Mouse (Mus musculus) lung, postnatal 0 days (tissue): Measurements from ENCODE around the gene Cybc1. TPM values are rescaled to one million over a fixed set of nuclear protein-coding genes. Genes with fewer than 3 reads are reported as not detected.

Source experiments
- ATAC-seq: fragments of 200-750 bp; cut with Nextera tagmentation; 2 replicates; pipeline ENCODE4 v1.8.0; 2017; ENCODE audit warnings: moderate library complexity
- DNase-seq: peaks from one replicate; pipeline ENCODE4 v3.0.0-alpha.2; 2016; ENCODE audit warnings: low spot score
- H3K27ac ChIP-seq: fragments of 300-500 bp; sonication (generic); 2 replicates; pipeline ENCODE4 v1.5.1; 2014; ENCODE audit warnings: antibody characterized with exemption, mild to moderate bottlenecking, low read length, mixed read lengths
- H3K27me3 ChIP-seq: fragments of 300-500 bp; sonication (generic); replicated peaks from 2 replicates; pipeline ENCODE4 v1.6.1; 2014; ENCODE audit warnings: low read length, mixed read lengths; ENCODE audit not compliant: insufficient read depth
- H3K36me3 ChIP-seq: fragments of 300-500 bp; sonication (generic); 2 replicates; pipeline ENCODE4 v1.6.1; 2014; ENCODE audit warnings: low read length, mixed read lengths; ENCODE audit not compliant: insufficient read depth
- H3K4me1 ChIP-seq: fragments of 300-500 bp; sonication (generic); 2 replicates; pipeline ENCODE4 v1.6.1; 2014; ENCODE audit warnings: antibody characterized with exemption, low read depth, low read length, mixed read lengths; ENCODE audit not compliant: insufficient read depth
- H3K4me2 ChIP-seq: fragments of 300-500 bp; sonication (generic); replicated peaks from 2 replicates; pipeline ENCODE4 v1.6.1; 2014; ENCODE audit warnings: low read depth, mild to moderate bottlenecking, low read length, moderate library complexity, mixed read lengths
- H3K4me3 ChIP-seq: fragments of 300-500 bp; sonication (generic); 2 replicates; pipeline ENCODE4 v1.5.1; 2014; ENCODE audit warnings: low read depth, low read length
- H3K9ac ChIP-seq: fragments of 300-500 bp; sonication (generic); replicated peaks from 2 replicates; pipeline ENCODE4 v1.6.1; 2014; ENCODE audit warnings: low read depth, mild to moderate bottlenecking
- H3K9me3 ChIP-seq: fragments of 300-500 bp; sonication (generic); 2 replicates; pipeline ENCODE4 v1.6.1; 2016; ENCODE audit warnings: low read length, mixed read lengths
- CTCF ChIP-seq: IDR thresholded peaks from 2 replicates; pipeline ENCODE4 v1.5.1; 2016; ENCODE audit warnings: antibody characterized with exemption, mild to moderate bottlenecking
- EP300 ChIP-seq: IDR thresholded peaks from 2 replicates; pipeline ENCODE4 v1.6.1; 2016; ENCODE audit warnings: antibody characterized with exemption, mild to moderate bottlenecking, control low read depth
- WGBS: fragments of 180-500 bp; shearing (Covaris S2); extraction: QIAGEN DNeasy Blood & Tissue Kit; methylation state at CpG from one replicate; pipeline ENCODE4 v1.1.7; 2014; 5-methylcytosine and 5-hydroxymethylcytosine counted together
- polyA plus RNA-seq: library from polyadenylated mRNA; unstranded; fragments of >200 nt; fragmentation: Nextera tagmentation; extraction: Ambion mirVana; gene quantifications from 2 replicates; pipeline ENCODE4 v1.2.1, GENCODE M21; 2015

Cybc1 gene
- polyA plus RNA-seq, 1 experiment from 2014 or later, result 28.9 TPM

- no peaks in the 10 kb centered on the region for H3K9me3 ChIP-seq
- no peak overlapping the region for H3K9ac ChIP-seq
- TF ChIP-seq EP300, result no peak
- TF ChIP-seq CTCF, result no peak
- no peak for DNase-seq
- no peak overlapping the region for H3K4me3 ChIP-seq
- H3K4me1 ChIP-seq, result no peaks in the 10 kb centered on the region
- no peaks in the 10 kb centered on the region for H3K27me3 ChIP-seq
- 88% methylated on average over 8 of the region's 8 CpGs for WGBS
- no peak overlapping the region for H3K4me2 ChIP-seq
- H3K27ac ChIP-seq, result no peak overlapping the region
- H3K36me3 ChIP-seq, result peaks cover 72% of the 10 kb centered on the region
- ATAC-seq, result no peak
Observed at GRCm38 (mm10) chr11:121250196-121250595, 21.1 kb upstream of the Cybc1 start.

- Histone ChIP-seq H3K4me3 (no peak overlapping the region), H3K27ac (no peak overlapping the region), H3K4me1 (peaks cover 5% of the 10 kb centered on the region; the same call in 1 of the 2 replicates), H3K4me2 (no peak overlapping the region), H3K27me3 (no peaks in the 10 kb centered on the region), H3K36me3 (peaks cover 10% of the 10 kb centered on the region), H3K9ac (no peak overlapping the region), H3K9me3 (no peaks in the 10 kb centered on the region)
- WGBS, result 88% methylated on average over 2 of the region's 2 CpGs
- ATAC-seq (no peak), DNase-seq (no peak)
- TF ChIP-seq EP300 (no peak), CTCF (no peak)
Observed at GRCm38 (mm10) chr11:121239669-121240068, 10.5 kb upstream of the Cybc1 start.

- Histone ChIP-seq H3K27me3 (no peaks in the 10 kb centered on the region), H3K4me3 (peak overlapping the region; percentile 77), H3K9me3 (no peaks in the 10 kb centered on the region), H3K4me1 (peaks cover 5% of the 10 kb centered on the region; the same call in 1 of the 2 replicates), H3K36me3 (peaks cover 4% of the 10 kb centered on the region; the same call in 1 of the 2 replicates), H3K27ac (peak overlapping the region; percentile 99), H3K9ac (peak overlapping the region; percentile 73), H3K4me2 (peak overlapping the region; percentile 80)
- DNase-seq (peak; percentile 75), ATAC-seq (peak; percentile 16; the same call in 1 of the 2 replicates)
- WGBS, result 2% methylated on average over 28 of the region's 28 CpGs
- TF ChIP-seq CTCF (peak; percentile 65), EP300 (no peak)
Observed at GRCm38 (mm10) chr11:121237345-121238128, 8.4 kb upstream of the Cybc1 start.

GRCm38 (mm10) chr11:121236564-121237344, 7.6 kb upstream of the Cybc1 start, which contains the start of gene Narf:
Narf (plus strand) TSS chr11:121237253.
- Histone ChIP-seq H3K27me3 (no peaks in the 10 kb centered on the region), H3K4me1 (peaks cover 5% of the 10 kb centered on the region; the same call in 1 of the 2 replicates), H3K4me3 (peak within 1 kb of the TSS; percentile 77), H3K4me2 (peak within 1 kb of the TSS; percentile 80), H3K9me3 (no peaks in the 10 kb centered on the region), H3K36me3 (peaks cover 4% of the 10 kb centered on the region; the same call in 1 of the 2 replicates), H3K27ac (peak within 1 kb of the TSS; percentile 99), H3K9ac (peak within 1 kb of the TSS; percentile 73)
- 2% methylated on average over 50 of the region's 50 CpGs for WGBS
- peak; percentile 100 for DNase-seq
- TF ChIP-seq EP300 (no peak), CTCF (peak; percentile 83)
- peak; percentile 99 for ATAC-seq

- H3K4me1 ChIP-seq, result peaks cover 5% of the 10 kb centered on the region; the same call in 1 of the 2 replicates
Observed at GRCm38 (mm10) chr11:121235475-121236238, 6.5 kb upstream of the Cybc1 start.

More at GRCm38 (mm10) chr11:121235475-121236238, 6.5 kb upstream of the Cybc1 start:
- H3K36me3 ChIP-seq, result peaks cover 4% of the 10 kb centered on the region; the same call in 1 of the 2 replicates
- H3K9me3 ChIP-seq, result no peaks in the 10 kb centered on the region
- H3K4me3 ChIP-seq, result no peak overlapping the region
- WGBS, result 28% methylated on average over 9 of the region's 9 CpGs
- no peak overlapping the region for H3K9ac ChIP-seq
- DNase-seq (peak; percentile 60), ATAC-seq (no peak)
- H3K27ac ChIP-seq, result peak overlapping the region; percentile 99
- no peaks in the 10 kb centered on the region for H3K27me3 ChIP-seq
- H3K4me2 ChIP-seq, result no peak overlapping the region
- peak; percentile 69 for TF ChIP-seq CTCF
- no peak for TF ChIP-seq EP300
